Comparison of ENCODE assay signal across 9 mouse cellular contexts in the genomic region with DNA sequence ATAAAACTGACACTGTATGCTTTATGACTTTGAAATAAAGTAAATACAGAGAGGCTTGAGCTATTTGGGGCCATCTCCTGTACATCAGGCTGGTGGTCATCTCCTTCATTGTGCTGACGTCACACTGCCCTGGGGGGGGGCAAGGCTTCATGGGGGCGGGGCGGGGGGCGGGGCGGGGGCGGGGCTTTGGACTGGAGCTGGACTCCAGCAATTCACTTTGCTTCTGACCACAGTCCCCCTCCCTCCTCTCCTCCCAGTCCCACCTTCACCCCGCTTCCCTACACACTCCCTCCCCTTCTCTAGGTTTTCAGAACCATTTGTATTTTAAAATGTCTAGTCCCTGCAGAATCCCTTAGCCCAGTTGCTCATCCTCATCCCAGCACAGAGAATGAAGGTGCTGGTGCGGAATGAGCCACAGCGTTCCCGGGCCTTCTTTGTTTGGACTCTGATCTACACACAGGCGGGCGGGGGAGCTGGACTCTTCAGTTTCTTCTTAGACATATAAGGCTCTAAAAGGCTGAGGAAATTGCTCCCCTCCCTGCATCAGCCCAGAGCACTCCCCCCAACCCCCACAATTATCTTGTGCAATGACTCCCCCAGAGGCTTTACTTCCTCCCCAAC. TPM values are rescaled to one million over a fixed set of nuclear protein-coding genes. Genes with fewer than 3 reads are reported as not detected.
A peak's percentile ranks its signal among the peaks of the same experiment; 100 is the strongest.
DNase-seq lines count a peak whose midpoint lies in the region; ATAC-seq lines count a peak whose summit lies in the region.
"Had no signal": no experiment of that assay in that cellular context is flagged by ENCODE, and none has a peak within 500 bp of the region (broad histone marks: within the 10 kb centered on the region; RNA-seq: fewer than 3 reads in every experiment).

No protein-coding gene starts in this region.

- 5% methylated on average over 12 of the region's 12 CpGs for WGBS in heart, embryonic 10.5 days
- WGBS in embryonic facial prominence, embryonic 14.5 days = 1% methylated on average over 11 of the region's 12 CpGs
- WGBS in macrophage (ENCODE audit: missing documents) = 7% methylated on average over 6 of the region's 12 CpGs

- H3K27me3 ChIP-seq in heart, embryonic 10.5 days (ENCODE audit: insufficient read depth, poor library complexity, severe bottlenecking) = peaks cover 24% of the 10 kb centered on the region
- H3K27me3 ChIP-seq in embryonic facial prominence, embryonic 14.5 days (replicated peaks; ENCODE audit: control insufficient read depth, insufficient read depth, low read length) = no peaks in the 10 kb centered on the region; the same call in 1 of the 2 replicates

- 0 out of 2 replicates have a peak overlapping the region, but pooled peaks have one; percentile 35 for H3K9ac ChIP-seq in embryonic facial prominence, embryonic 14.5 days (ENCODE audit: low read depth, low read length)

- H3K27ac ChIP-seq in heart, embryonic 10.5 days = peak overlapping the region; percentile 75
- H3K27ac ChIP-seq in embryonic facial prominence, embryonic 14.5 days (replicated peaks; ENCODE audit: low read depth, low read length) = no peak overlapping the region
- no peak overlapping the region; the same call in 1 of the 2 replicates for H3K27ac ChIP-seq in macrophage

- peak overlapping the region; percentile 50 for H3K4me2 ChIP-seq in embryonic facial prominence, embryonic 14.5 days (ENCODE audit: low read depth, low read length)

- H3K9me3 ChIP-seq in heart, embryonic 10.5 days = no peaks in the 10 kb centered on the region
- H3K9me3 ChIP-seq in embryonic facial prominence, embryonic 14.5 days (ENCODE audit: control insufficient read depth, low read length) = no peaks in the 10 kb centered on the region

- peaks cover 53% of the 10 kb centered on the region for H3K4me1 ChIP-seq in heart, embryonic 10.5 days
- peaks cover 6% of the 10 kb centered on the region; the same call in 1 of the 2 replicates for H3K4me1 ChIP-seq in embryonic facial prominence, embryonic 14.5 days (ENCODE audit: control insufficient read depth, insufficient read depth, low read length)

- H3K4me3 ChIP-seq in heart, embryonic 10.5 days = peak overlapping the region; percentile 45
- peak overlapping the region; percentile 1 for H3K4me3 ChIP-seq in embryonic facial prominence, embryonic 14.5 days (ENCODE audit: low read depth, low read length)
- H3K4me3 ChIP-seq in macrophage (ENCODE audit: inconsistent target) = peak overlapping the region; percentile 7; the same call in 1 of the 2 replicates

- H3K79me2 ChIP-seq in macrophage (ENCODE audit: inconsistent target) = no peaks in the 10 kb centered on the region

- no peak for DNase-seq in heart, embryonic 10.5 days (ENCODE audit: low spot score)
- DNase-seq in heart, adult 9 months (ENCODE audit: low spot score in 2 of 2) = no peak
- peak; percentile 33 for DNase-seq in embryonic facial prominence, embryonic 14.5 days (ENCODE audit: low spot score)
- DNase-seq in kidney, adult 18-20 months = peak; percentile 32
- DNase-seq in yolk sac, embryonic 10.5 days (ENCODE audit: low spot score) = peak; percentile 84
- DNase-seq in natural killer cell, adult 2 months (ENCODE audit: low spot score in 2 of 2) = no peak
- DNase-seq in frontal cortex, postnatal 25 days (ENCODE audit: low spot score in 2 of 2) = no peak

- no peaks in the 10 kb centered on the region for H3K36me3 ChIP-seq in heart, embryonic 10.5 days
- no peaks in the 10 kb centered on the region for H3K36me3 ChIP-seq in embryonic facial prominence, embryonic 14.5 days (ENCODE audit: control insufficient read depth, insufficient read depth, low read length)
- H3K36me3 ChIP-seq in macrophage (ENCODE audit: inconsistent target) = no peaks in the 10 kb centered on the region

- peak; percentile 20; the same call in 1 of the 2 replicates for ATAC-seq in embryonic facial prominence, embryonic 14.5 days (ENCODE audit: low read depth)

RNA-seq across cellular contexts. Expression of gene Aldh1b1, which starts 3.5 kb away (rescaled TPM):
- polyA plus RNA-seq in heart, embryonic 10.5 days (2016; fragmentation: Nextera tagmentation; extraction: Ambion mirVana) = 46.1 and 80.9 TPM in 2 replicates
- polyA plus RNA-seq in embryonic facial prominence, embryonic 14.5 days (2014; fragmentation: Nextera tagmentation; extraction: Ambion mirVana) = 1.5 and 2.1 TPM in 2 replicates
- 1 to 10 TPM in 19 of 26 experiments, under 1 TPM in 4, not detected in 3; 0.55 to 8.0 (median 3.2) TPM for total RNA-seq in macrophage (2018; cell fraction: chromatin; rRNA removed)
- total RNA-seq in macrophage (2018; cell fraction: cytosol; rRNA removed) = 10 to 100 TPM in 13 of 26 experiments, 1 to 10 TPM in 13; 4.6 to 42.4 (median 11.5) TPM
- total RNA-seq in macrophage (2018; cell fraction: nucleus; rRNA removed) = 10 to 100 TPM in 11 of 26 experiments, 1 to 10 TPM in 15; 1.4 to 44.3 (median 6.1) TPM
- polyA plus RNA-seq in macrophage (2018) = 5.7 to 8.5 TPM (median 8.3 TPM) in 3 replicates
- polyA plus RNA-seq: C2C12 had no signal

RNA-seq across cellular contexts. Expression of gene Igfbpl1, which starts 31.4 kb away (rescaled TPM):
- 7.4 and 15.7 TPM in 2 replicates for polyA plus RNA-seq in heart, embryonic 10.5 days (2016; fragmentation: Nextera tagmentation; extraction: Ambion mirVana)
- polyA plus RNA-seq in embryonic facial prominence, embryonic 14.5 days (2014; fragmentation: Nextera tagmentation; extraction: Ambion mirVana) = 0.71 and 0.92 TPM in 2 replicates
- total RNA-seq in macrophage (2018; cell fraction: chromatin; rRNA removed) = not detected
- not detected for total RNA-seq in macrophage (2018; cell fraction: cytosol; rRNA removed)
- not detected for total RNA-seq in macrophage (2018; cell fraction: nucleus; rRNA removed)
- not detected in 3 replicates for polyA plus RNA-seq in macrophage (2018)
- polyA plus RNA-seq: C2C12 had no signal

RNA-seq across cellular contexts. Expression of gene Stra6l, which starts 53.2 kb away (rescaled TPM):
- polyA plus RNA-seq in heart, embryonic 10.5 days (2016; fragmentation: Nextera tagmentation; extraction: Ambion mirVana) = 0.21 and 0.55 TPM in 2 replicates
- polyA plus RNA-seq in embryonic facial prominence, embryonic 14.5 days (2014; fragmentation: Nextera tagmentation; extraction: Ambion mirVana) = 0.20 and 0.47 TPM in 2 replicates
- total RNA-seq in macrophage (2018; cell fraction: chromatin; rRNA removed) = 10 to 100 TPM in 25 of 26 experiments, 1 to 10 TPM in 1; 6.7 to 66.4 (median 35.6) TPM
- total RNA-seq in macrophage (2018; cell fraction: cytosol; rRNA removed) = 10 to 100 TPM in 9 of 26 experiments, 1 to 10 TPM in 17; 2.6 to 13.9 (median 5.9) TPM
- 10 to 100 TPM in 24 of 26 experiments, 1 to 10 TPM in 2; 7.5 to 51.4 (median 25.6) TPM for total RNA-seq in macrophage (2018; cell fraction: nucleus; rRNA removed)
- polyA plus RNA-seq in macrophage (2018) = 3.8 to 6.1 TPM (median 5.7 TPM) in 3 replicates
- polyA plus RNA-seq: C2C12 had no signal

Comparison
In these comparisons a context has a peak if more than half of its experiments do, and no peak if none do; other contexts are left out.
1. DNase-seq: peak in embryonic facial prominence, embryonic 14.5 days (single experiment), kidney, adult 18-20 months (single experiment) and yolk sac, embryonic 10.5 days (single experiment); none in heart, embryonic 10.5 days (single experiment), heart, adult 9 months (0 of 2), natural killer cell, adult 2 months (0 of 2) and frontal cortex, postnatal 25 days (0 of 2).
2. Peak in every context shown above with its lines, with median percentiles within 50 percentile points of each other: H3K4me3 ChIP-seq.